Comparison of ENCODE assay signal across 22 mouse cellular contexts in the genomic region with DNA sequence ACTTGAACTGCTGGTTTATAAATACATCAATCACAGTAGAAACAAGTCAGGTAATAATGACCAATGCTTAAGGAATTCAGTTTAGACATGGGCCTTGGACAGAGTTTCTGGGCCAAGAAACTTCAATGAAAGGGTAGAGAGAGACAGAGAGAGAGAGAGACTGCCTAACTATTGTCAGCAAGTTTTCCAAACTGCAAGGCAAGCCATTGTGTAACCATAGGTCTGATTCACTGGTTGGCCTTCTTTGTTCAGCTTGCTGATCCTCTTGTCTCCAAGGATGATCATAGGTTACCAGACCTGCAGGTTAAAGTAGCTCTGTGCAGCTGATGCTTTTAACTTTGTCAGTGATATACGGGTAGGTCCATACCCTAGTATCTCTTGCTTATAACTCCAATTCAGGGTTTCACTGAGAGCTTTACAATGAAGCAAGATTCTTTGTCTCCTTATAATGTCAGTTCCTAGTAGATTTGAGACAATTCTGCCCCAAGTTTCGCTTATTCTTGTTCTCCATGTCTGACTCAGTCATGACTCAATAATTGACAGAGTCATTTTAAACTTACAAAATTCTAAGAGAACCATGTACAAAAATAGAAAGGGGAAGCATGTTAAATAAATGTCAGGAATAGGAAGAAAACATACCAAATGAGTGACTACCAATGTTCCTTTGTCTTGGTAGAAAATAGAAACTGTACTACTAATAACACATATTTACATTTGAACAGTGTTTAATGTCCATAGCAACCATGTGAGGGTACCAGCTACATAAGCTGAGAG. TPM values are rescaled to one million over a fixed set of nuclear protein-coding genes. Genes with fewer than 3 reads are reported as not detected.
A peak's percentile ranks its signal among the peaks of the same experiment; 100 is the strongest.
DNase-seq lines count a peak whose midpoint lies in the region; ATAC-seq and TF ChIP-seq lines count a peak whose summit lies in the region.
"Had no signal": no experiment of that assay in that cellular context is flagged by ENCODE, and none has a peak within 500 bp of the region (broad histone marks: within the 10 kb centered on the region; RNA-seq: fewer than 3 reads in every experiment).

No protein-coding gene starts in this region.

- no peak overlapping the region for H3K4me3 ChIP-seq in liver, postnatal 0 days (ENCODE audit: low read depth, low read length)
- no peak overlapping the region for H3K4me3 ChIP-seq in liver, embryonic 12.5 days
- H3K4me3 ChIP-seq in macrophage (ENCODE audit: inconsistent target) = no peak overlapping the region
- no peak overlapping the region for H3K4me3 ChIP-seq in stomach, embryonic 16.5 days (replicated peaks; ENCODE audit: low read length)
- H3K4me3 ChIP-seq in layer of hippocampus, adult 2 months = no peak overlapping the region
- H3K4me3 ChIP-seq: forebrain, embryonic 10.5 days; left cerebral cortex, adult 2 months had no signal

- DNase-seq in liver, postnatal 0 days = no peak
- peak; percentile 60 for DNase-seq in adipocyte (ENCODE audit: low spot score)
- DNase-seq in thymus, postnatal 14 days = no peak
- no peak for DNase-seq in urinary bladder, postnatal 14 days (ENCODE audit: low spot score)
- DNase-seq in layer of hippocampus, adult 2 months (ENCODE audit: low spot score in 2 of 2) = no peak
- DNase-seq: cerebellum, postnatal 10 days; gastrocnemius, postnatal 10 days; heart, adult 18-20 months; heart, postnatal 4 days; kidney, adult 11 months; layer of hippocampus, adult 9-11 months; left cerebral cortex, postnatal 4 days; lung, embryonic 14.5 days; midbrain, embryonic 14.5 days; retina, postnatal 1 day had no signal

- H3K9ac ChIP-seq in liver, postnatal 0 days (replicated peaks) = no peak overlapping the region
- H3K9ac ChIP-seq in liver, embryonic 12.5 days = no peak overlapping the region
- no peak overlapping the region for H3K9ac ChIP-seq in stomach, embryonic 16.5 days (ENCODE audit: low read length)
- H3K9ac ChIP-seq: lung, embryonic 14.5 days had no signal

- 69% methylated on average over 2 of the region's 2 CpGs for WGBS in liver, postnatal 0 days (ENCODE audit: insufficient replicate concordance)
- WGBS in liver, embryonic 12.5 days (ENCODE audit: insufficient replicate concordance) = 70% methylated on average over 2 of the region's 2 CpGs
- 20% methylated on average over 2 of the region's 2 CpGs for WGBS in macrophage (ENCODE audit: missing documents)
- WGBS in stomach, embryonic 16.5 days = 84% methylated on average over 2 of the region's 2 CpGs

- no peak for ATAC-seq in liver, postnatal 0 days
- no peak for ATAC-seq in liver, embryonic 12.5 days
- no peak for ATAC-seq in stomach, embryonic 16.5 days (ENCODE audit: insufficient read depth, low FRiP score)
- ATAC-seq: hindbrain, postnatal 0 days had no signal

- no peaks in the 10 kb centered on the region for H3K27me3 ChIP-seq in liver, postnatal 0 days (ENCODE audit: insufficient read depth, low read length)
- H3K27me3 ChIP-seq in liver, embryonic 12.5 days (replicated peaks) = no peaks in the 10 kb centered on the region
- H3K27me3 ChIP-seq in stomach, embryonic 16.5 days (ENCODE audit: control insufficient read depth, insufficient read depth, low read length) = no peaks in the 10 kb centered on the region

- 0 out of 2 replicates have a peak overlapping the region, but pooled peaks have one; percentile 29 for H3K27ac ChIP-seq in liver, postnatal 0 days (ENCODE audit: low read depth)
- no peak overlapping the region for H3K27ac ChIP-seq in liver, embryonic 12.5 days
- H3K27ac ChIP-seq in macrophage = peak overlapping the region; percentile 82
- peak overlapping the region; percentile 46; the same call in 1 of the 2 replicates for H3K27ac ChIP-seq in stomach, embryonic 16.5 days (ENCODE audit: low read length)
- H3K27ac ChIP-seq in layer of hippocampus, adult 2 months = no peak overlapping the region
- H3K27ac ChIP-seq: forebrain, embryonic 10.5 days; hindbrain, postnatal 0 days; kidney, postnatal 0 days; left cerebral cortex, adult 2 months had no signal

- no peak for TF ChIP-seq CTCF in liver, postnatal 0 days (IDR thresholded peaks at IDR 0.05; ENCODE audit: low read depth)
- TF ChIP-seq CTCF in layer of hippocampus, adult 2 months (conservative IDR thresholded peaks at IDR 0.05) = no peak

- H3K4me1 ChIP-seq in liver, postnatal 0 days (ENCODE audit: insufficient read depth) = peaks cover 9% of the 10 kb centered on the region
- peaks cover 12% of the 10 kb centered on the region for H3K4me1 ChIP-seq in liver, embryonic 12.5 days
- no peaks in the 10 kb centered on the region for H3K4me1 ChIP-seq in stomach, embryonic 16.5 days (ENCODE audit: control insufficient read depth, insufficient read depth, low read length)
- H3K4me1 ChIP-seq: forebrain, embryonic 10.5 days had no signal

- no peaks in the 10 kb centered on the region for H3K79me2 ChIP-seq in macrophage (ENCODE audit: inconsistent target)

- no peaks in the 10 kb centered on the region for H3K9me3 ChIP-seq in liver, postnatal 0 days (ENCODE audit: low read length)
- H3K9me3 ChIP-seq in liver, embryonic 12.5 days (replicated peaks) = no peaks in the 10 kb centered on the region
- H3K9me3 ChIP-seq in stomach, embryonic 16.5 days (replicated peaks; ENCODE audit: control insufficient read depth, low read length) = no peaks in the 10 kb centered on the region
- H3K9me3 ChIP-seq: forebrain, embryonic 10.5 days had no signal

- no peak overlapping the region for H3K4me2 ChIP-seq in liver, postnatal 0 days (ENCODE audit: low read depth, low read length)
- H3K4me2 ChIP-seq in liver, embryonic 12.5 days = no peak overlapping the region
- H3K4me2 ChIP-seq in stomach, embryonic 16.5 days (ENCODE audit: low read depth, low read length) = no peak overlapping the region
- H3K4me2 ChIP-seq: lung, embryonic 14.5 days had no signal

- no peak for TF ChIP-seq EP300 in liver, postnatal 0 days (IDR thresholded peaks at IDR 0.05; ENCODE audit: low read depth)

- H3K36me3 ChIP-seq in liver, postnatal 0 days (replicated peaks; ENCODE audit: insufficient read depth, low read length) = no peaks in the 10 kb centered on the region
- H3K36me3 ChIP-seq in liver, embryonic 12.5 days = peaks cover 20% of the 10 kb centered on the region
- H3K36me3 ChIP-seq in macrophage (ENCODE audit: inconsistent target) = no peaks in the 10 kb centered on the region
- no peaks in the 10 kb centered on the region for H3K36me3 ChIP-seq in stomach, embryonic 16.5 days (ENCODE audit: control insufficient read depth, insufficient read depth, low read length)
- H3K36me3 ChIP-seq: forebrain, embryonic 10.5 days had no signal

RNA-seq across cellular contexts. Expression of a gene that starts 50.4 kb away (rescaled TPM):
- 114 and 116 TPM in 2 replicates for polyA plus RNA-seq in liver, postnatal 0 days (2015; fragmentation: Nextera tagmentation; extraction: Ambion mirVana)
- 21.6 and 23.0 TPM in 2 replicates for polyA plus RNA-seq in liver, embryonic 12.5 days (2016; fragmentation: Nextera tagmentation; extraction: Ambion mirVana)
- total RNA-seq in macrophage (2018; cell fraction: chromatin; rRNA removed) = 100 to 1,000 TPM in 10 of 26 experiments, 10 to 100 TPM in 16; 11.4 to 269 (median 48.3) TPM
- 100 to 1,000 TPM in 13 of 26 experiments, 10 to 100 TPM in 13; 44.1 to 616 (median 232) TPM for total RNA-seq in macrophage (2018; cell fraction: cytosol; rRNA removed)
- 100 to 1,000 TPM in 14 of 26 experiments, 10 to 100 TPM in 12; 12.8 to 350 (median 131) TPM for total RNA-seq in macrophage (2018; cell fraction: nucleus; rRNA removed)
- 88.5 to 399 TPM (median 89.8 TPM) in 3 replicates for polyA plus RNA-seq in macrophage (2018)
- 99.8 and 113 TPM in 2 replicates for polyA plus RNA-seq in stomach, embryonic 16.5 days (2015; fragmentation: Nextera tagmentation; extraction: Ambion mirVana)
- total RNA-seq in layer of hippocampus, adult 2 months (2021) = 10 to 100 TPM; 45.7 to 49.9 TPM

Comparison
In these comparisons a context has a peak if more than half of its experiments do, and no peak if none do; other contexts are left out.
1. H3K27ac ChIP-seq: peak in liver, postnatal 0 days (single experiment), macrophage (single experiment) and stomach, embryonic 16.5 days (single experiment); none in liver, embryonic 12.5 days (single experiment) and layer of hippocampus, adult 2 months (single experiment).